Mouse (Mus musculus) heart, embryonic 16.5 days (tissue): Measurements from ENCODE around the gene Rnf20. TPM values are rescaled to one million over a fixed set of nuclear protein-coding genes. Genes with fewer than 3 reads are reported as not detected.
A peak's percentile ranks its signal among the peaks of the same experiment; 100 is the strongest.

ENCODE experiments used
- ATAC-seq: fragments of 200-750 bp; cut with Nextera tagmentation; replicated peaks from 2 replicates; pipeline ENCODE4 v1.8.0; 2017; ENCODE audit warnings: moderate number of reproducible peaks; ENCODE audit not compliant: insufficient read depth, low FRiP score; ENCODE audit errors: extremely low read depth
- H3K27ac ChIP-seq: fragments of 300-500 bp; sonication (generic); 2 replicates; pipeline ENCODE4 v1.5.1; 2014; ENCODE audit warnings: mild to moderate bottlenecking, low read length, control low read depth, moderate library complexity
- H3K27me3 ChIP-seq: fragments of 300-500 bp; sonication (generic); 2 replicates; pipeline ENCODE4 v1.6.1; 2014; ENCODE audit warnings: low read length, mixed read lengths; ENCODE audit not compliant: control insufficient read depth, insufficient read depth
- H3K36me3 ChIP-seq: fragments of 300-500 bp; sonication (generic); 2 replicates; pipeline ENCODE4 v1.6.1; 2014; ENCODE audit not compliant: control insufficient read depth, insufficient read depth
- H3K4me1 ChIP-seq: fragments of 300-500 bp; sonication (generic); 2 replicates; pipeline ENCODE4 v1.6.1; 2014; ENCODE audit warnings: low read length, mixed read lengths; ENCODE audit not compliant: control insufficient read depth, insufficient read depth
- H3K4me2 ChIP-seq: fragments of 300-500 bp; sonication (generic); 2 replicates; pipeline ENCODE4 v1.6.1; 2014; ENCODE audit warnings: low read depth, mild to moderate bottlenecking, control low read depth, low read length
- H3K4me3 ChIP-seq: fragments of 300-500 bp; sonication (generic); 2 replicates; pipeline ENCODE4 v1.5.1; 2014; ENCODE audit warnings: mild to moderate bottlenecking, control low read depth, low read length
- H3K9ac ChIP-seq: fragments of 300-500 bp; sonication (generic); 2 replicates; pipeline ENCODE4 v1.6.1; 2014; ENCODE audit warnings: low read length, control low read depth
- H3K9me3 ChIP-seq: fragments of 300-500 bp; sonication (generic); replicated peaks from 2 replicates; pipeline ENCODE4 v1.6.1; 2016; ENCODE audit warnings: low read length; ENCODE audit not compliant: control insufficient read depth
- WGBS: fragments of 180-500 bp; shearing (Covaris S2); extraction: QIAGEN DNeasy Blood & Tissue Kit; methylation state at CpG from one replicate; pipeline ENCODE4 v1.1.7; 2014; 5-methylcytosine and 5-hydroxymethylcytosine counted together
- polyA plus RNA-seq: library from polyadenylated mRNA; unstranded; fragments of >200 nt; fragmentation: Nextera tagmentation; extraction: Ambion mirVana; gene quantifications from 2 replicates; pipeline ENCODE4 v1.2.1, GENCODE M21; 2015

Gene Rnf20
- polyA plus RNA-seq, 1 experiment from 2014 or later = 22.0 TPM

DNA sequence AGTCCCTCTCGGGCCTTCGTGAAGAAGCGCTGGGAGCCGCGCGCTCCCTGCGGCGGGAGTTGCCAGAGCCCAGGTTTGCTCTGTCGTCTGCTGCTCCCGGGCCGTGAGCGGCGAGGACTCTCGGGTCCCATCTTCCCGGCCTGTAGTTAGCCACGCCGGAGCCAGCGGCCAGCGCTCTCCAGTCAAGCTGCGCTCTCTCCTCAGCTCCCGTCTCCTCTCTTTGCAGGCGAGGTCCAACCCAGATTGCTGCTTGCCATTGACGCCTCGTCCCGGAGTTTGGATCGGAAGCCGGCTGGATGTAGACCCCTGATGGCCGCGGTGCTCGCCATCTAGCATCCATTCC lies 304 bp downstream of the Rnf20 start:
- Histone ChIP-seq H3K36me3 (peaks cover 19% of the 10 kb centered on the region), H3K4me3 (peak overlapping the region; percentile 98), H3K27ac (peak overlapping the region; percentile 95), H3K4me1 (peaks cover 15% of the 10 kb centered on the region), H3K9me3 (no peaks in the 10 kb centered on the region), H3K4me2 (peak overlapping the region; percentile 96), H3K9ac (peak overlapping the region; percentile 97), H3K27me3 (no peaks in the 10 kb centered on the region)
- under 1% methylated on average over 30 of the region's 30 CpGs for WGBS
- ATAC-seq = no peak; the same call in 1 of the 2 replicates

DNA sequence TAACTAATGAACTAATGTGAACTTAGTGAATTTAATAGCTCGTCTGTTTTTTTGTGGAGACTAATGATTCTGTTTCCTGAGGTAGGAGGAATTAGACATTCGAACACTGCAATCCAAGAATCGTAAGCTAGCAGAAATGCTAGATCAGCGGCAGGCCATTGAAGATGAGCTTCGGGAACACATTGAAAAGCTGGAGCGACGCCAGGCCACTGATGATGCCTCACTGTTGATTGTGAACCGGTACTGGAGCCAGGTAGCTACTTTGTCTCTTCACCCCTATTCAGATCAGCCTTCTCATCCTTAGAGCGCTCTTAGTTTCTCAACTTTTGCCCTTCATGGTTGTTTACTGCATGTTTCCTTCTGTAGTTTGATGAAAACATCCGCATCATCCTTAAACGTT lies 6.0 kb downstream of the Rnf20 start:
- Histone ChIP-seq H3K4me2 (no peak overlapping the region), H3K9ac (no peak overlapping the region), H3K4me1 (peaks cover 9% of the 10 kb centered on the region), H3K36me3 (peaks cover 49% of the 10 kb centered on the region), H3K9me3 (no peaks in the 10 kb centered on the region), H3K27ac (no peak overlapping the region), H3K27me3 (no peaks in the 10 kb centered on the region), H3K4me3 (no peak overlapping the region)
- no peak for ATAC-seq
- WGBS = 85% methylated on average over 11 of the region's 11 CpGs

GRCm38 (mm10) chr4:49639913-49640312 lies 8.1 kb downstream of the Rnf20 start:
- H3K4me2 ChIP-seq = no peak overlapping the region
- H3K4me1 ChIP-seq = no peaks in the 10 kb centered on the region
- 50% methylated on average over 2 of the region's 2 CpGs for WGBS
- H3K9ac ChIP-seq = no peak overlapping the region
- ATAC-seq = no peak
- no peak overlapping the region for H3K4me3 ChIP-seq
- H3K9me3 ChIP-seq = no peaks in the 10 kb centered on the region
- peaks cover 57% of the 10 kb centered on the region for H3K36me3 ChIP-seq
- no peaks in the 10 kb centered on the region for H3K27me3 ChIP-seq
- H3K27ac ChIP-seq = no peak overlapping the region

DNA sequence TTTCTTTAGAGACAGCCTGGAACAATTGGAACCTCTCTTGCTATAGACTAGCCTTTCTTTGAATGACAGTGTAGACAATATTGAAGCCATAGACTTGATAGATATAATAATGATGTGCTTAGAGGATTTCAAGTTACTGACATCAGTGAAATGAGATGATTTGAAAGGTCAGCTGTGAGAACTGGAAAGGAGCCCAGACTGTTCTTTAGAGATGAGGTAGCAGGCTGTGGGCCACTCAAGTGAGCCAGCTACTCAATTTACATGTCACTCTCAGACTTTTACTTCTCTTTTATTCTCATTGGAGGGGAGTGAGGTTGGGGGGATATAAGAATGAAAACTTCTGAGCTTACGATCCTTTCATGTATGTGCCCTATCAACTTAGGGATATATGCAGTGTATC lies 27.6 kb downstream of the Rnf20 start:
- no peak overlapping the region for H3K4me3 ChIP-seq
- ATAC-seq = no peak
- 70% methylated on average over 1 of the region's 1 CpGs for WGBS
- H3K4me1 ChIP-seq = peaks cover 5% of the 10 kb centered on the region
- H3K9me3 ChIP-seq = no peaks in the 10 kb centered on the region
- no peak overlapping the region for H3K4me2 ChIP-seq
- no peak overlapping the region for H3K9ac ChIP-seq
- no peaks in the 10 kb centered on the region for H3K27me3 ChIP-seq
- H3K27ac ChIP-seq = no peak overlapping the region
- peaks cover 37% of the 10 kb centered on the region for H3K36me3 ChIP-seq

- Histone ChIP-seq H3K4me1 (peaks cover 5% of the 10 kb centered on the region), H3K4me3 (no peak overlapping the region), H3K36me3 (peaks cover 26% of the 10 kb centered on the region), H3K27me3 (no peaks in the 10 kb centered on the region), H3K4me2 (no peak overlapping the region), H3K27ac (no peak overlapping the region), H3K9ac (no peak overlapping the region), H3K9me3 (no peaks in the 10 kb centered on the region)
- WGBS = 90% methylated on average over 9 of the region's 9 CpGs
- no peak for ATAC-seq
These were observed 29.9 kb downstream of the Rnf20 start for GRCm38 (mm10) chr4:49661664-49662063.

DNA sequence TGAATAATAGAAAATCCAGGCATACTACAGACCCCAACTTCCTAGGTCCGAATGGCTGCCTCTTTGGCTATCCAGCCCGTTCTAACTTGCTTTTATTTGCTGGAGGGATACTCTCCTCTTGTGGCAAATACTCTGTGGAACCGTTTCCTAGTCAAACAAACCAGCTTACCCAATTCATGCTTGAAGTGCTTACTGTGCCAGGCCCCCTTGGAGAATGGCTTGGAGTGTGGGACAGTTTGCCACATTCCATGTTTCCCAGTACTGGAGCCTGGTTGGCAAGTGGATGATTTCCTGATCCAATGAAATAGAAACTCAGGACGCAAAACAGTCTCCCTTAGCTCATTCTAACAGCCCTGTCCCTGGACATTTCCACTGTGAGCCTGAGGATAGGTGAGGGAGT lies 30.4 kb downstream of the Rnf20 start:
- ATAC-seq = no peak
- Histone ChIP-seq H3K36me3 (peaks cover 24% of the 10 kb centered on the region), H3K9me3 (no peaks in the 10 kb centered on the region), H3K27ac (no peak overlapping the region), H3K9ac (no peak overlapping the region), H3K27me3 (no peaks in the 10 kb centered on the region), H3K4me2 (no peak overlapping the region), H3K4me1 (peaks cover 5% of the 10 kb centered on the region), H3K4me3 (no peak overlapping the region)
- WGBS = 86% methylated on average over 4 of the region's 4 CpGs

GRCm38 (mm10) chr4:49664850-49665249 lies 33.0 kb downstream of the Rnf20 start:
- WGBS = 58% methylated on average over 5 of the region's 5 CpGs
- H3K4me1 ChIP-seq = peaks cover under 1% of the 10 kb centered on the region
- no peaks in the 10 kb centered on the region for H3K27me3 ChIP-seq
- no peak overlapping the region for H3K4me2 ChIP-seq
- H3K4me3 ChIP-seq = no peak overlapping the region
- no peak overlapping the region for H3K27ac ChIP-seq
- H3K9me3 ChIP-seq = no peaks in the 10 kb centered on the region
- peaks cover 10% of the 10 kb centered on the region for H3K36me3 ChIP-seq
- ATAC-seq = no peak
- H3K9ac ChIP-seq = no peak overlapping the region

- WGBS = 62% methylated on average over 6 of the region's 6 CpGs
- H3K4me2 ChIP-seq = no peak overlapping the region
- no peaks in the 10 kb centered on the region for H3K9me3 ChIP-seq
- H3K27me3 ChIP-seq = no peaks in the 10 kb centered on the region
- no peaks in the 10 kb centered on the region for H3K4me1 ChIP-seq
- no peak overlapping the region for H3K9ac ChIP-seq
- H3K27ac ChIP-seq = no peak overlapping the region
- no peak for ATAC-seq
- no peak overlapping the region for H3K4me3 ChIP-seq
- no peaks in the 10 kb centered on the region for H3K36me3 ChIP-seq
These were observed 44.3 kb downstream of the Rnf20 start for GRCm38 (mm10) chr4:49676071-49676470.

DNA sequence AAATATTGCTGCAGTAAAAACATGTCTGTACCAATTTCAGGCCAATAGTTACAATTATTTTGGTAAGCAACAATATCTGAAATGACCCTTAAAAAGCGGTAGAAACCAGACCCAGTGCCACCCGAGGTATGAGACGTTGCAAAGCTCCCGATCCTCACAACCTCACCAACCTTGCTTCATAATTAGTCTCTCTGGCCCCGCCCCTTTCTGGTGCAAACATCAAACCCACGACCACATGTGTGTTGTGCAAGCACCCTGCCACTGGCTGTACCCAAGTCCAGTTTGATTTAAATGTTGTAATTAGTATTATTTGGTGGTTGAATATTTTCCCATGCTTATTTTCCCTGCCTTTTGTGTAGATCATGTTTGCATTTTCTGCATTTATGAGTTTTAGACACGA lies 45.0 kb downstream of the Rnf20 start:
- 76% methylated on average over 7 of the region's 7 CpGs for WGBS
- Histone ChIP-seq H3K9me3 (no peaks in the 10 kb centered on the region), H3K4me3 (no peak overlapping the region), H3K27ac (no peak overlapping the region), H3K4me1 (no peaks in the 10 kb centered on the region), H3K36me3 (no peaks in the 10 kb centered on the region), H3K27me3 (no peaks in the 10 kb centered on the region), H3K4me2 (no peak overlapping the region), H3K9ac (no peak overlapping the region)
- ATAC-seq = no peak
